Mouse (Mus musculus) neural tube, embryonic 13.5 days (tissue): ENCODE measurements around the gene Ctsh. TPM values are rescaled to one million over a fixed set of nuclear protein-coding genes. Genes with fewer than 3 reads are reported as not detected.
"Not testable (repeated sequence)": the region's sequence is repeated elsewhere in the genome, so short reads cannot be mapped to it uniquely, and the experiment has no call there.

Experiments
- ATAC-seq: fragments of 200-750 bp; cut with Nextera tagmentation; 2 replicates; pipeline ENCODE4 v1.8.0; 2017; ENCODE audit warnings: low read depth, mild to moderate bottlenecking, moderate TSS enrichment, moderate library complexity
- H3K27ac ChIP-seq: fragments of 300-500 bp; sonication (generic); replicated peaks from 2 replicates; pipeline ENCODE4 v1.5.1; 2015; ENCODE audit warnings: moderate library complexity, mild to moderate bottlenecking, inconsistent platforms
- H3K27me3 ChIP-seq: fragments of 300-500 bp; sonication (generic); 2 replicates; pipeline ENCODE4 v1.6.1; 2015; ENCODE audit warnings: mild to moderate bottlenecking, inconsistent platforms
- H3K36me3 ChIP-seq: fragments of 300-500 bp; sonication (generic); 2 replicates; pipeline ENCODE4 v1.6.1; 2015; ENCODE audit warnings: mild to moderate bottlenecking, inconsistent platforms
- H3K4me1 ChIP-seq: fragments of 300-500 bp; sonication (generic); replicated peaks from 2 replicates; pipeline ENCODE4 v1.6.1; 2015; ENCODE audit warnings: inconsistent platforms
- H3K4me2 ChIP-seq: fragments of 300-500 bp; sonication (generic); 2 replicates; pipeline ENCODE4 v1.6.1; 2015; ENCODE audit warnings: inconsistent platforms, mild to moderate bottlenecking, moderate library complexity
- H3K4me3 ChIP-seq: fragments of 300-500 bp; sonication (generic); 2 replicates; pipeline ENCODE4 v1.5.1; 2015; ENCODE audit warnings: mild to moderate bottlenecking, inconsistent platforms
- H3K9ac ChIP-seq: fragments of 300-500 bp; sonication (generic); 2 replicates; pipeline ENCODE4 v1.6.1; 2015; ENCODE audit warnings: moderate library complexity, mild to moderate bottlenecking, inconsistent platforms
- H3K9me3 ChIP-seq: fragments of 300-500 bp; sonication (generic); 2 replicates; pipeline ENCODE4 v1.6.1; 2016; ENCODE audit warnings: inconsistent platforms
- WGBS: fragments of 180-500 bp; shearing (Covaris S2); methylation state at CpG from one replicate; pipeline ENCODE4 v1.1.7; 2015; 5-methylcytosine and 5-hydroxymethylcytosine counted together
- polyA plus RNA-seq: library from polyadenylated mRNA; unstranded; fragments of >200 nt; fragmentation: Nextera tagmentation; extraction: Ambion mirVana; gene quantifications from 2 replicates; pipeline ENCODE4 v1.2.1, GENCODE M21; 2015

Ctsh gene
- polyA plus RNA-seq, 1 experiment from 2014 or later, result 34.0 TPM

DNA sequence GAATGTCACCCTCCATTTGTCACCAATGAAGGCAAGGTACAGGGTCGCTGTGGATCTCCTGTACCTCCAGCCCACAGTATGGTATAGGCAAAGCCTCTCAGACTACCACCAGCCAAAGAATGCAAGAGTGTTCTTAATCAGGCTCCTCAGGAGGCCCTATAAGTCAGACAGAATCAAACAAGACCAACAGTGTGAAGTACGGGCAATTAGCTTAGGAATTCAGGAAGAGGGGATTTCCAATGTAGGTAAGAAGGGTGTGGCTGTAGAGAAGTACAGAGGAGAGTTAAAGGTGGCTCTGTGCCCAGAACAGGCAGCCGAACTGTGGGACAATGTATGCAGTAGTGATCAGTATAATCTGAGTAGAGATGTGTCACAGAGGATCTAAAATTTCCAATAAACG is 17.6 kb upstream of the Ctsh start:
- WGBS, result 86% methylated on average over 4 of the region's 4 CpGs

GRCm38 (mm10) chr9:90038535-90038934 is 15.4 kb upstream of the Ctsh start:
- no peak for ATAC-seq
- no peaks in the 10 kb centered on the region for H3K27me3 ChIP-seq
- no peak overlapping the region for H3K9ac ChIP-seq
- 75% methylated on average over 4 of the region's 4 CpGs for WGBS
- no peak overlapping the region for H3K27ac ChIP-seq
- H3K9me3 ChIP-seq, result no peaks in the 10 kb centered on the region
- H3K4me1 ChIP-seq, result no peaks in the 10 kb centered on the region
- H3K4me3 ChIP-seq, result no peak overlapping the region
- H3K4me2 ChIP-seq, result no peak overlapping the region
- no peaks in the 10 kb centered on the region for H3K36me3 ChIP-seq

More for the DNA sequence above, 17.6 kb upstream of the Ctsh start:
- Histone ChIP-seq H3K4me2 (no peak overlapping the region), H3K27me3 (no peaks in the 10 kb centered on the region), H3K27ac (no peak overlapping the region), H3K4me1 (no peaks in the 10 kb centered on the region), H3K36me3 (no peaks in the 10 kb centered on the region), H3K4me3 (no peak overlapping the region), H3K9ac (no peak overlapping the region), H3K9me3 (no peaks in the 10 kb centered on the region)
- no peak for ATAC-seq

DNA sequence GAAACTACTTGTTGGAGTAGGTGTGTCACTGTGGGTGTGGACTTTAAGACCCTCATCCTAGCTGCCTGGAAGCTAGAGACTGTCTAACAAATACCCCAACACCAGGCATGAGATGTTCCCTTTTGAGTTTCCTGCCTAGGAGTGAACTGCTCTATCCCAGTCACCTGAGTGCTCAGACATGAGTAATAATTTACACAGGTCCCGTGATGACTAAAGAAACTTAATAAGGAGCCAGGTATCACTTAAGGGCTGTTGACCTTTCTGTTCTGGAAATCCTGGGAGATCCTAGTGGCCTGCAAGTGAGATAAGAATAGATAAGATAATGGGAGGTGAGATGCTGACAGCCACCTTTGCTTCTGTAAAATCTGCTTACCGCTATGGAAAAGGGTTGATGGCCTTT is 13.0 kb upstream of the Ctsh start:
- Histone ChIP-seq H3K4me1 (no peaks in the 10 kb centered on the region), H3K36me3 (no peaks in the 10 kb centered on the region), H3K9me3 (no peaks in the 10 kb centered on the region), H3K27me3 (no peaks in the 10 kb centered on the region), H3K27ac (no peak overlapping the region), H3K4me3 (no peak overlapping the region), H3K4me2 (no peak overlapping the region), H3K9ac (no peak overlapping the region)
- 85% methylated on average over 2 of the region's 2 CpGs for WGBS
- ATAC-seq, result no peak

- 90% methylated on average over 3 of the region's 3 CpGs for WGBS
- Histone ChIP-seq H3K36me3 (no peaks in the 10 kb centered on the region), H3K9me3 (peaks cover 2% of the 10 kb centered on the region; the same call in 1 of the 2 replicates), H3K4me3 (no peak overlapping the region), H3K27ac (no peak overlapping the region), H3K4me1 (no peaks in the 10 kb centered on the region), H3K27me3 (no peaks in the 10 kb centered on the region), H3K9ac (no peak overlapping the region), H3K4me2 (no peak overlapping the region)
- no peak for ATAC-seq
Measured at GRCm38 (mm10) chr9:90041556-90041955, 12.4 kb upstream of the Ctsh start.

- not testable (repeated sequence) for H3K27me3 ChIP-seq, ATAC-seq, H3K4me2 ChIP-seq, H3K27ac ChIP-seq, H3K4me3 ChIP-seq, H3K4me1 ChIP-seq, H3K36me3 ChIP-seq, H3K9ac ChIP-seq, H3K9me3 ChIP-seq
- 95% methylated on average over 8 of the region's 8 CpGs for WGBS
Measured at GRCm38 (mm10) chr9:90042906-90043305, 11.0 kb upstream of the Ctsh start.

DNA sequence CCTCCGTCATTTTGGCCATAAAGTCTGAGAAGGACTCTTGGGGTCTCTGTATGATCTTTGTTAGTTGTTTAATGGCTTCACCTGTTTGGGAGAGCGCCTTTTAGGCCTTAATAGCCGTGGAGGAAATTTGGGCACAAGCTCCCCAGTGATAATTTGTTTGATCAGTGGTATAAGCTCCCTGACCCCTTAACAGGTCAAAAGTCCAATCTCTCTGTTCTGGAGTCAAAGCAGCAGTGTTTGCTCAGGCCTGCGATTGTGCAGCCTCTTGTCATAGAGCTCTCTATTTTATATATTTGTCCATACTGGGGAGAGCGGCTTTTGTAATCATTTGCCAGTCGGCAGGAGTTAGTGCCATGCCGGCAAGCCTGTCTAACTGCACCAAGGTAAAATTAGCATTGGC is 8.8 kb upstream of the Ctsh start:
- Histone ChIP-seq H3K9me3 (peaks cover 4% of the 10 kb centered on the region; the same call in 1 of the 2 replicates), H3K27ac (no peak overlapping the region), H3K4me3 (no peak overlapping the region), H3K27me3 (no peaks in the 10 kb centered on the region), H3K4me2 (no peak overlapping the region), H3K36me3 (no peaks in the 10 kb centered on the region), H3K9ac (no peak overlapping the region), H3K4me1 (no peaks in the 10 kb centered on the region)
- 89% methylated on average over 7 of the region's 7 CpGs for WGBS
- ATAC-seq, result no peak

- no peak overlapping the region for H3K4me3 ChIP-seq
Measured at GRCm38 (mm10) chr9:90047937-90048627, 5.9 kb upstream of the Ctsh start.

GRCm38 (mm10) chr9:90054371-90055145 is 606 bp downstream of the Ctsh start:
- peak overlapping the region; percentile 65 for H3K9ac ChIP-seq
- peaks cover 16% of the 10 kb centered on the region for H3K27me3 ChIP-seq
- H3K4me3 ChIP-seq, result peak overlapping the region; percentile 41
- ATAC-seq, result peak; percentile 75; the same call in 1 of the 2 replicates
- peak overlapping the region; percentile 69 for H3K4me2 ChIP-seq
- no peaks in the 10 kb centered on the region for H3K36me3 ChIP-seq
- H3K4me1 ChIP-seq, result peaks cover 11% of the 10 kb centered on the region
- H3K9me3 ChIP-seq, result no peaks in the 10 kb centered on the region
- no peak overlapping the region for H3K27ac ChIP-seq
- WGBS, result under 1% methylated on average over 37 of the region's 37 CpGs

More at GRCm38 (mm10) chr9:90047937-90048627, 5.9 kb upstream of the Ctsh start:
- Histone ChIP-seq H3K4me2 (no peak overlapping the region), H3K27ac (no peak overlapping the region), H3K27me3 (no peaks in the 10 kb centered on the region), H3K9ac (no peak overlapping the region), H3K4me1 (no peaks in the 10 kb centered on the region), H3K9me3 (peaks cover 4% of the 10 kb centered on the region; the same call in 1 of the 2 replicates), H3K36me3 (no peaks in the 10 kb centered on the region)
- no peak for ATAC-seq
- 69% methylated on average over 5 of the region's 5 CpGs for WGBS

GRCm38 (mm10) chr9:90055409-90055808 is 1.5 kb downstream of the Ctsh start:
- H3K4me1 ChIP-seq, result peaks cover 11% of the 10 kb centered on the region
- H3K27ac ChIP-seq, result no peak overlapping the region
- H3K36me3 ChIP-seq, result no peaks in the 10 kb centered on the region
- no peak overlapping the region for H3K4me3 ChIP-seq
- WGBS, result 63% methylated on average over 5 of the region's 5 CpGs
- H3K4me2 ChIP-seq, result peak overlapping the region; percentile 69; the same call in 1 of the 2 replicates
- ATAC-seq, result no peak
- H3K9me3 ChIP-seq, result no peaks in the 10 kb centered on the region
- no peak overlapping the region for H3K9ac ChIP-seq
- H3K27me3 ChIP-seq, result peaks cover 16% of the 10 kb centered on the region

- no peak overlapping the region for H3K9ac ChIP-seq
- 65% methylated on average over 3 of the region's 3 CpGs for WGBS
- no peaks in the 10 kb centered on the region for H3K36me3 ChIP-seq
- no peak overlapping the region for H3K4me2 ChIP-seq
- no peaks in the 10 kb centered on the region for H3K9me3 ChIP-seq
- H3K27me3 ChIP-seq, result peaks cover 16% of the 10 kb centered on the region
- H3K27ac ChIP-seq, result no peak overlapping the region
- no peak overlapping the region for H3K4me3 ChIP-seq
- H3K4me1 ChIP-seq, result peaks cover 11% of the 10 kb centered on the region
- ATAC-seq, result no peak
Measured at GRCm38 (mm10) chr9:90055911-90056310, 2.0 kb downstream of the Ctsh start.

- H3K27me3 ChIP-seq, result peaks cover 16% of the 10 kb centered on the region
- H3K36me3 ChIP-seq, result no peaks in the 10 kb centered on the region
- H3K4me3 ChIP-seq, result no peak overlapping the region
- H3K27ac ChIP-seq, result no peak overlapping the region
- peaks cover 11% of the 10 kb centered on the region for H3K4me1 ChIP-seq
- H3K9ac ChIP-seq, result no peak overlapping the region
- ATAC-seq, result no peak
- H3K4me2 ChIP-seq, result no peak overlapping the region
- no peaks in the 10 kb centered on the region for H3K9me3 ChIP-seq
- 87% methylated on average over 2 of the region's 2 CpGs for WGBS
Measured at GRCm38 (mm10) chr9:90056716-90057115, 2.8 kb downstream of the Ctsh start.

DNA sequence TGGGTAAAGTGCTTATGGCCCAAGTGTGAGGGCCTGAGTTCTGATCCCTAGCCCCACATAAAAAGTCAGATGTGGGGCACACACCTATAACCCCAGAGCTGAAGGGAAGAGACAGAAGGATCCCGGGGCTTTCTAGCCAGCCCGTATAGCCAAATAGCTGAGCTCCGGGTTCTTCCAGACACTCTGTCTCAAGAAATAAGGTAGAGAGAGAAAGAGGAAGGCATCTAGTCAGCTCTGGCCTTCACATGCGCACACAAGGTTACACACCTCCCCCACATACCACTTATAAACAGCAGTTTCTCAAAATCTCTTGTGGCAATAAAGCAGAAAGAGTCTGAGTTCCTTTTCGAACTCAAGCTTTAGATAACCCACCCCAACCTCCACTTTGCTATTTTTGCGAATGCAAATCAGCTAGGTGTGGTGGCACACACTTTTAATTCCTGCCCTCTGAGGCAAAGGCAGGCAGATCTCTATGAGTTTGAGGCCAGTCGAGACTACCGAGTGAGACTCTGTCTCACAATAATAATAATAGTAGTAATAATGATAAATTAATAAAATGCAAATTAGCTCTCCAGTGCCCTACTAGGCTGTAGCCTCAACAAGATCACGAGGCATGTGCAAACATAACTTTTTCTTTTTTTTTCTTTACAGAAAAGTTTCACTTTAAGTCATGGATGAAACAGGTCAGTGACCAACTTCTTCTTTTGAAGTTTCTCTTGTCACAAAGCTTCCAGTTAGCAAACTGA is 6.0 kb downstream of the Ctsh start:
- Histone ChIP-seq H3K9me3 (no peaks in the 10 kb centered on the region), H3K27ac (no peak overlapping the region), H3K27me3 (0 out of 2 replicates have a peak, but pooled peaks cover 4% of the 10 kb centered on the region), H3K4me1 (peaks cover 2% of the 10 kb centered on the region), H3K9ac (no peak overlapping the region), H3K4me2 (no peak overlapping the region), H3K36me3 (no peaks in the 10 kb centered on the region), H3K4me3 (no peak overlapping the region)
- 86% methylated on average over 9 of the region's 9 CpGs for WGBS
- no peak for ATAC-seq
